Mouse (Mus musculus): ENCODE measurements at regions not wholly inside any gene's neighbourhood (a gene's known extent, or its start where the extent isn't known, plus 50 kb on each side); places are given as distances from the start of the nearest gene placed in this dataset.

DNA sequence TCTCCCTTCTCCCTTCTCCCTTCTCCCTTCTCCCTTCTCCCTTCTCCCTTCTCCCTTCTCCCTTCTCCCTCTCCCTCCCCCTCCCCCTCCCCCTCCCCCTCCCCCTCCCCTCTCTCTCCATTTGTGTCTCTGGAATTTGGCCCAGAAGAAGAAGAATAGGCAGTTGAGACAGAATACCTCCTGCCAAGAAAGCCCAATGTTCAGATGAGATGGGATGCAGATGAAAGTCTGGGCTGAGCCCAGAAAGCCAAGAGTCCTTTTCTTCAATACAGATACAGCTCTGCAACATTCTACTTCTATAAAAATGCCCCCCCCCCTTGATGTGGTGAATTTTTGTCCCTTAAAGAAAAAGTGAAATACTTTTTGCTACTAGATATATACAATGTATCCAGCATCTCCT, 489.2 kb downstream of the Kcnj2 start:
- H3K4me2 ChIP-seq: no peak overlapping the region
- no peak overlapping the region for H3K27ac ChIP-seq (replicated peaks)
- H3K9ac ChIP-seq: no peak overlapping the region
- H3K27me3 ChIP-seq: no peaks in the 10 kb centered on the region
- peaks cover 12% of the 10 kb centered on the region for H3K4me1 ChIP-seq (replicated peaks)
- no peak for ATAC-seq (ENCODE audit: low read depth)
- H3K4me3 ChIP-seq: no peak overlapping the region
- H3K9me3 ChIP-seq: no peaks in the 10 kb centered on the region
- no peaks in the 10 kb centered on the region for H3K36me3 ChIP-seq

DNA sequence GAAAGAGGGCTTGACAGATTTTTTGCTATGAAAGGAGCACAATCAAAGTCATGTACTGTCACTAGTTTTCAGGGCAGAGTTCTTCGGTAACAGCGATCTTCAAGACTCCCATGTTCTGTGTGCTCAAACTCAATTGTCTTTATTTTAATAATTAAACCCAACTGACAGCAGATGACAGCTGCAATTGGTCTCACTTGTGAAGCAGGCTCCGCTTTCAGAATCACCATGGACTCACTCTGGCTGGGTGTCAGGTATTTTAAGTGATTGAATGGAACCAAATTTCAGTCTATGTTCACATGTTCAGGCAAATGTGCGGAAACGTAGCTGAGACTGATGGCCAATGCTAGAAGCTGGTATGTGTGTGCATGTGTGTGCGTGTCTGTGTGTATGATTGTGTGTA, 489.7 kb downstream of the Kcnj2 start:
- H3K27me3 ChIP-seq: no peaks in the 10 kb centered on the region
- 83% methylated on average over 6 of the region's 6 CpGs for WGBS
- no peak overlapping the region for H3K4me3 ChIP-seq
- no peak for ATAC-seq (ENCODE audit: low read depth)
- H3K27ac ChIP-seq (replicated peaks): no peak overlapping the region
- no peak overlapping the region for H3K9ac ChIP-seq
- no peak overlapping the region for H3K4me2 ChIP-seq
- H3K4me1 ChIP-seq (replicated peaks): peaks cover 12% of the 10 kb centered on the region
- no peaks in the 10 kb centered on the region for H3K36me3 ChIP-seq
- no peaks in the 10 kb centered on the region for H3K9me3 ChIP-seq

DNA sequence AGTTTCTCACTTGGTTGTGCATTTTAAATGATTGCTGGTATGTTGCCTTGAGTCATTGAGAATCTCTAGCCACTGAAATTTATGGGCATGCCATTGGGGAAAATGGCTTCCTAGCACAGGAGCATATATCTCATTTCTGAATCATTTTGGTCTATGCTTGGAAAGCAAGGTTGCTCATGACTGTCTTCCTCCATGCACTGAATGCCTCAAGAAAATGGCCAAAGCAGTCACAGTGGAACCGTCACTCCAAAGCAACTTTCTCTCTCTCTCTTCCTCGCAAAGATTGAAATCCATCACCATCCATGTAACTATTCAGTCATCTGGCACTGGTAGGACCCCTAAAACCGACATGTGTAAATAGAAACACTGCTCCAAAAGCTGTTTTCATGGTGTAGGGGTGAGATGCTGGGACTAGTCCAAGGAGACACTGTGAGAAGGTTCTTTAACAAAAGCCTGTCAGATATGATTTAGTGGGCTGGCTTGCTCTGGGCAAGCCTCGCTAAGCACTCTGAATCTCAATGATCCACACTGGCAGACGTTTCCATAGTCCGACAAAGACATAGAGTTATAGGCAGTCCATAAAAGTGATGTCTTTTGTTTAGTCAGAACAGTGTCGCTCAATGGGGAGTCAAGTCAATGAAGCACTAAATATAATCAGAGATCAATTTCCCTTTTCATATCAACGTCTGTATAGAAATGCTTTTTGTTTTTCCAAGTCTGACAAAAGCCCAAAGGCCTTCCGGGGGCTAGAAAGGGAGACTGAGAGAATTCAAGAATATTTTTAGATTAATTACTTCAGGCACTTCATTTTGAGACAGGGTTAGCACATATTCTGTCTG, 492.6 kb downstream of the Kcnj2 start:
- Histone ChIP-seq H3K4me2 (no peak overlapping the region), H3K27ac (replicated peaks) (peak overlapping the region; percentile 35), H3K27me3 (no peaks in the 10 kb centered on the region), H3K9me3 (no peaks in the 10 kb centered on the region), H3K4me3 (no peak overlapping the region), H3K36me3 (no peaks in the 10 kb centered on the region), H3K9ac (no peak overlapping the region), H3K4me1 (replicated peaks) (peaks cover 12% of the 10 kb centered on the region)
- peak; percentile 84 for ATAC-seq (ENCODE audit: low read depth)
- 9% methylated on average over 9 of the region's 9 CpGs for WGBS

DNA sequence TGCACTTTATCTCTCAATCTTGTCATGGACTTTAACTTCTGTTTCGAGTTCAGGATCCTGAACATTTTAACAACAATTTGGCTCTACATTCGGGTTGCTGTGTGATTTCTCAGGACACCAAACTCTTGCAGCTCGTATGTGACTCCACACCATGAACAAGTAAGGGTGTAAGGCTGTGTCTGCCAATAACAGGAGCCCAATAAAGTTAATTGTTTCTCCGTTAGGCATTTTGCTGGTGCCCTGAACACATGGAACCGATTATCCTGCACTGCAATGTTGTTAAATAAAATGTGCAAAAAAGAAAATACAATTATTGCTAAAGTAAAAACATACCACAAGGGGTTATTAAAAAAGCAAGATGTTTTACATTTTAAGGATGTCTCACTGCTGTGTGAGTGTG, 497.2 kb downstream of the Kcnj2 start:
- no peaks in the 10 kb centered on the region for H3K9me3 ChIP-seq
- ATAC-seq (ENCODE audit: low read depth): no peak
- H3K27ac ChIP-seq (replicated peaks): no peak overlapping the region
- H3K27me3 ChIP-seq: no peaks in the 10 kb centered on the region
- WGBS: 53% methylated on average over 5 of the region's 5 CpGs
- H3K4me3 ChIP-seq: no peak overlapping the region
- peaks cover 11% of the 10 kb centered on the region for H3K4me1 ChIP-seq (replicated peaks)
- no peak overlapping the region for H3K4me2 ChIP-seq
- H3K36me3 ChIP-seq: no peaks in the 10 kb centered on the region
- no peak overlapping the region for H3K9ac ChIP-seq

DNA sequence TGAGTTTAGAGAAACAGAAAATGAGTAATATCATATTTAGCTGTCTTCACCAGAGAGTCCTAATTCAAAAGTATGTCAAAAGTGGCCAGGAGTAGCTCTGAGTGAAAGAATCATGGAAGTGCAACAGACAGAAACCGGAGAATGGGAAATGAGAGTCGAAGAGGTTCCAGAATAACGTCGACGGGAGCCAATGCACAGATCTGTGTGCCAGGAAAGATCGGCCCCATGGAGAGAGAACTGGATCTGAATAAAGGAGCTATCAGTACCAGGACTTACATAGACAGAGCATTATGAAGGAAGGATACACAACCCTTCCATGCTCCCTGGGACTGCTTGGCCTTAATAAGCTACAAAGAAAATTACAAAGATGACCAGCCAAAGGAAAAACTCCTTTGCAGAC, 502.1 kb downstream of the Kcnj2 start:
- H3K4me3 ChIP-seq: no peak overlapping the region
- no peaks in the 10 kb centered on the region for H3K4me1 ChIP-seq (replicated peaks)
- no peak overlapping the region for H3K9ac ChIP-seq
- H3K27ac ChIP-seq (replicated peaks): no peak overlapping the region
- H3K36me3 ChIP-seq: no peaks in the 10 kb centered on the region
- 90% methylated on average over 6 of the region's 6 CpGs for WGBS
- no peaks in the 10 kb centered on the region for H3K27me3 ChIP-seq
- peaks cover 3% of the 10 kb centered on the region; the same call in 1 of the 2 replicates for H3K9me3 ChIP-seq
- ATAC-seq (ENCODE audit: low read depth): no peak
- no peak overlapping the region for H3K4me2 ChIP-seq

DNA sequence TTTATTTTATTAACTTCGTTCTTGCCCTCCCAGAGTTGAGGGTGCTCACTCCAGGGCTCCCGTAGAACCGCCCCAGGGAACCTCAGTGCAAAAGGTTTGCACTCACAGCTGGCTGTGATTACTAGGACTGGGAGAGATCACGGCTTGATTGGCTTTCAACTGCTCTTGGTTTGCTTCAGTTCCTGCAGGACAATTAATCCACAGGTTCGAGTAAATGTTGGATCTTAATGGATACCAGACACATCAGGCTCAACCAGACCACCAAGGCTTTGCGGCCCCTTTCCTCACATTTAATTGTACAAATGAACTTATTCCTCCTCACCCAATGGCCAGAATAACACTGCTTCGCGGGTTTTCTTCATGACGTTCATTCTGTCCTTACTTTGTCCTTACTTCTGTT, 502.9 kb downstream of the Kcnj2 start:
- 86% methylated on average over 9 of the region's 9 CpGs for WGBS
- Histone ChIP-seq H3K27ac (replicated peaks) (no peak overlapping the region), H3K4me1 (replicated peaks) (no peaks in the 10 kb centered on the region), H3K9me3 (peaks cover 3% of the 10 kb centered on the region; the same call in 1 of the 2 replicates), H3K27me3 (no peaks in the 10 kb centered on the region), H3K36me3 (no peaks in the 10 kb centered on the region), H3K4me2 (no peak overlapping the region), H3K4me3 (no peak overlapping the region), H3K9ac (no peak overlapping the region)
- ATAC-seq (ENCODE audit: low read depth): no peak

DNA sequence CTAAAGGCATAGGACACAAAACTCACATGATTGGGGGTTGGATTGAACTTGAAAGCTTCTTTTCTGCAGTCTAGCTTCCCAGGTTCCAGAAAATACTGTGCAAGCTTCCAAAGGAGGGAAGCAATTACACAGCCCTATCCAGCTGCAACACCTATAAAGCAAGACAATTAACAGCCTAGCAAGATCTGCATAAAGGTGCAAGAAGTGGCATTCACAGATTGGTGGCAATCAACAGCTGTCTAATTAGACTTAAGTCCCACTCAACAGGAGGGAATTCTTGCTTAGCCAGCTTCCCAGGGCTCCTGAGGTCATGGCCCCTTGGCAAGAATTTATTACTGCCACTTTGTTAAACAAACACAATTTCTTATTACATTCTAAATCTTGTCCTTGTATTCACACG, 511.9 kb downstream of the Kcnj2 start:
- Histone ChIP-seq H3K4me2 (no peak overlapping the region), H3K4me3 (no peak overlapping the region), H3K27ac (replicated peaks) (no peak overlapping the region), H3K4me1 (replicated peaks) (no peaks in the 10 kb centered on the region), H3K27me3 (no peaks in the 10 kb centered on the region), H3K9me3 (peaks cover 2% of the 10 kb centered on the region; the same call in 1 of the 2 replicates), H3K9ac (no peak overlapping the region), H3K36me3 (no peaks in the 10 kb centered on the region)
- WGBS: 11% methylated on average over 1 of the region's 1 CpGs
- ATAC-seq (ENCODE audit: low read depth): no peak

DNA sequence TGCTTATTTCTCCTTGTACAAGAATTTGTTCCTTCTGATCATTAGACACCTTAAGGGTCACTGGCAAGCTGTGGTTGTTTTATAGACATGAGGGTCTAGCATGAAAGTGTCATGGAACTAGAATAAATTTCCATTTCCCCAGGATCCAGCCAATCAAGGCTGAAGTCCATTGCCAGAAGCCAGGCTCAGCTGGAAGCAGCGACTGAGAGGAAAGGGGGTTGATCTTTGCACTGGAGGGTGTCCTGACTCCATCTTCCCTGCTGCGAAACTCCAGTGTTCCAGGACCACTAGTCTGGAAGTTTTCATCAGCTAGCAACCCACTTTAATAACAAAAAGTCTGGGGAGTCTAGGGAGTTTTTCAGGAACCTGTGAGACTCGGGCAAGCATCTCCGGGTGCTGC, 517.0 kb downstream of the Kcnj2 start:
- Histone ChIP-seq H3K4me1 (replicated peaks) (no peaks in the 10 kb centered on the region), H3K27ac (replicated peaks) (no peak overlapping the region), H3K27me3 (no peaks in the 10 kb centered on the region), H3K9ac (no peak overlapping the region), H3K4me2 (no peak overlapping the region), H3K9me3 (no peaks in the 10 kb centered on the region), H3K4me3 (no peak overlapping the region), H3K36me3 (no peaks in the 10 kb centered on the region)
- WGBS: 84% methylated on average over 4 of the region's 4 CpGs
- ATAC-seq (ENCODE audit: low read depth): no peak

DNA sequence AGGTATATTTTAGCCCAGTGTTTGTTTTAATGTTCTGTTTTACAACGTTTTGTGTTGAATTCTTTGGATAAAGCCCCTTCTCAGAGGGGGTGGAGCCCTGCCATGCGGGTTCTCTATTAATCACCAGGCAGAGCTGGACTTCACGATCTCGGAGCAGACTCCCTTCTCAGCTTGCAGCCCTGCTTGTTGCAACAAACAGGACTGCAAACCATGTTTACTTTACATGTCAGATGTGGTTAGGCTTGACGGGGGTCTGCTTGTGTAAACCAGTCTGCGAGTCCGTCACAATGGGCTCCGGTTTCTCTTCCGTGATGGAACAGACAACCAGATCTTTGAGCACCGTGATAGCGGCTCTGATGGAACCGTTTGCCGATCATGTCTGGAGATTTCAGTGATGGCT, 517.6 kb downstream of the Kcnj2 start:
- Histone ChIP-seq H3K4me2 (peak overlapping the region; percentile 16; the same call in 1 of the 2 replicates), H3K27ac (replicated peaks) (no peak overlapping the region), H3K27me3 (no peaks in the 10 kb centered on the region), H3K9ac (no peak overlapping the region), H3K4me1 (replicated peaks) (no peaks in the 10 kb centered on the region), H3K9me3 (no peaks in the 10 kb centered on the region), H3K4me3 (no peak overlapping the region), H3K36me3 (no peaks in the 10 kb centered on the region)
- ATAC-seq (ENCODE audit: low read depth): no peak
- whole genome bisulfite sequencing: 71% methylated on average over 13 of the region's 13 CpGs

DNA sequence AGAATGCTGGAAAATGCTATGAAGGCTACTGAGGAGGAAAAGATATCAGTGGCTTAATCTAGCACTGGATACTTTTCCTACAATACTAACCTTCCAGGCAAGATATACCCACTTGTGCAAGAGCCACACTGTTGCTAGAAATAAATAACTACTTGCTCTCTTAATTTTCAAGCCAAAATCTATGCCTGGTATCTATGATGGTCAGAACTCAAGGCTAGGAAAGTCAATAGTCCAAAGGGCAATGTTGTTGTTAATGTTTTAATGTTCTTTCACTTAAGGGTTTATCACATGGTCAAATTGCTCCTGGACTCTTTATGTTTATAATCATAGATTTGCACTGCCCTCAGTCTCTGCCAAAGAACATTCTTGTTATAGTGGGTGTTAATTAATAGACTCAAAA, 533.5 kb downstream of the Kcnj2 start:
- ATAC-seq (ENCODE audit: low read depth): no peak

DNA sequence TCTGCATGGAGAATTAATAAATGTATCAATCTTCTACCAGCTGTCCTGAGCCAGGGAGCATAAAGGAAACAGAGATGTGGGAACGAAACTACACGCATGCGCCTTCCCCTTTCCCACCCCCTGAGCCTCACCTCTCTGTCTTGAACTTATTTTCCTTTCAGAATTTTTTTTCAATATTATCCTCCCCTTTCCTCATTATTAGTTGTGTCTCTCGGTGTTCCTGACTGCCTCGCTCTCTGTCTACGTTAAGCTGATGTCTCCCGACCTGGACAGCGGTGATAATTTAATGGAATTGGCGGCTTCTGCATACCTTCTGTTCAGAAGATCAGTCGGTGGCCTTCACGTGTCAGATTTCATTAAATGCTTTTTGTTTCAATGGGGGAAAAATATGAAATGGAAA, 539.2 kb downstream of the Kcnj2 start:
- no peaks in the 10 kb centered on the region for H3K9me3 ChIP-seq
- no peak for ATAC-seq (ENCODE audit: low read depth)

More for the DNA sequence above, 533.5 kb downstream of the Kcnj2 start:
- H3K36me3 ChIP-seq: no peaks in the 10 kb centered on the region
- H3K4me1 ChIP-seq (replicated peaks): no peaks in the 10 kb centered on the region
- H3K4me3 ChIP-seq: no peak overlapping the region
- H3K4me2 ChIP-seq: no peak overlapping the region
- no peak overlapping the region for H3K9ac ChIP-seq
- H3K27me3 ChIP-seq: no peaks in the 10 kb centered on the region
- no peak overlapping the region for H3K27ac ChIP-seq (replicated peaks)
- no peaks in the 10 kb centered on the region for H3K9me3 ChIP-seq

DNA sequence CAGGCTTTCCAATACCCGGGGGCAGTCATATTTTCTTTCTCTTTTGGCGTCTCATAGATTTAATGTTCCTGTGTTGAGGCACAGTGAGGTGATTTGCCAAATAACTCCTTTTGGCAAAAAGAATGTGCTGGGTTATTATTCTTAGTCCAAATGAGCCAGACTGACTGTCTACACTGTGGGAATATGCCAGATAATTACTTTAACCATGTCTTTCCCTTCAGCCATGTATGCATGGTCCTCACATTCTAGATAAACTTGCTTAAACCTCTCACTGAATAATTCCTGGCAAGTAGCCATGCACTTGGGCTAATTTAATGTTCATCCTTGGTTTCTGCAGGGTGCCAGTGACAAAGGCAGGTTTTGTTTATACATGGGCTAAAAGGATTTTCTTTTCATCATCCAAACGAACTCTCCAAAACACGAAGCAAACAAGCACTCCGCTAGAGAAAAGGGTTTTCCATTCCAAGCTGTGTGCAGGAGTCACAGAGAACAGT, 544.6 kb downstream of the Kcnj2 start:
- H3K9me3 ChIP-seq: no peaks in the 10 kb centered on the region
- H3K36me3 ChIP-seq: no peaks in the 10 kb centered on the region
- H3K9ac ChIP-seq: no peak overlapping the region
- H3K4me1 ChIP-seq (replicated peaks): no peaks in the 10 kb centered on the region
- H3K27ac ChIP-seq (replicated peaks): no peak overlapping the region
- H3K27me3 ChIP-seq: no peaks in the 10 kb centered on the region
- H3K4me2 ChIP-seq: no peak overlapping the region
- 67% methylated on average over 5 of the region's 5 CpGs for WGBS
- no peak overlapping the region for H3K4me3 ChIP-seq
- no peak for ATAC-seq (ENCODE audit: low read depth)

More for the DNA sequence above, 539.2 kb downstream of the Kcnj2 start:
- no peaks in the 10 kb centered on the region for H3K27me3 ChIP-seq
- no peak overlapping the region for H3K4me2 ChIP-seq
- no peak overlapping the region for H3K27ac ChIP-seq (replicated peaks)
- 71% methylated on average over 11 of the region's 11 CpGs for WGBS
- H3K4me1 ChIP-seq (replicated peaks): no peaks in the 10 kb centered on the region
- no peak overlapping the region for H3K9ac ChIP-seq
- no peak overlapping the region for H3K4me3 ChIP-seq
- no peaks in the 10 kb centered on the region for H3K36me3 ChIP-seq

DNA sequence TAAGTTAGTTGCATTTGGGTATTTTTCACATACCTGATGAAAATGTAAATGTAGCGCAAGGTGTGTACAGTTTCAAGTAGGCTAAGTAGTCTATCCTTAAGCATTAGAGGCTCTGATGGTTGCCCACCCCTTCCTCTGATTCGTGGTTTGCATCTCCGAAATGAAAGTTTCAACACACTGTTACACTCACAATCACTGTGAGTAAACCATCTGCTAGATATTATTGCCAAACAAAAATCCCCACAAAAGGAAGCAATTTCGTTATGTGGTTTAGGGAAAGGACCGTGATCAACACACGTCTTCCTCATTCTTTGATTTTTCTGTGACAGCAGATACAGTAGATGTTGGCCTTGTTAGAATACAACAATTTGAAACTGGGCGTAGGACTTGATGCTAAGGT, 577.6 kb downstream of the Kcnj2 start:
- H3K36me3 ChIP-seq: no peaks in the 10 kb centered on the region
- ATAC-seq (ENCODE audit: low read depth): no peak
- no peak overlapping the region for H3K9ac ChIP-seq
- H3K4me3 ChIP-seq: no peak overlapping the region
- H3K27ac ChIP-seq (replicated peaks): no peak overlapping the region
- H3K27me3 ChIP-seq: no peaks in the 10 kb centered on the region
- H3K4me2 ChIP-seq: no peak overlapping the region
- H3K9me3 ChIP-seq: no peaks in the 10 kb centered on the region
- WGBS: 93% methylated on average over 7 of the region's 7 CpGs
- no peaks in the 10 kb centered on the region for H3K4me1 ChIP-seq (replicated peaks)
